Mouse (Mus musculus): ENCODE results near the gene Polrmt. TPM values are rescaled to one million over a fixed set of nuclear protein-coding genes. Genes with fewer than 3 reads are reported as not detected.

Gene Polrmt
- polyA plus RNA-seq, 1 experiment: 21.9 TPM

DNA sequence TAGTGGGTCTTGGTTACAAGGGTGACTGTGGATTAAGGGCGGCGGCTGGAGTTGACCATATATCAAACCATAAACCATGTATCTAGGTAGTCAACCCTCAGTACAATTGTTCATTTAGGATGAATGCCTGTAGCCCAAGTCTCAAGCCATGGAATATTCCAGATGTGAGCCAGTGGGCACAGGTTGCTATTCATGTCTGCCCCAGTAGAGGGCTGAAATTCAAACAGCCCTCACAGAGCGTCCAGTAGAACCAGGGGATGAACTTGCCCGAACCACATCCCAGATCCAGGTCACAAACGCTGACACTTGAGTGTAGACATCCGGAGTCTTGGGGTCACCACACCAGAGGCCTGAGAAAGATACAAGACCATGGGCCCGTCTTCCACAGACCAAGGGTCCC is 36.7 kb upstream of the Polrmt start:
- H3K4me3 ChIP-seq (ENCODE audit: low read depth, low read length): no peak overlapping the region
- no peaks in the 10 kb centered on the region for H3K27me3 ChIP-seq (ENCODE audit: control insufficient read depth, insufficient read depth, low read length, poor library complexity, severe bottlenecking)
- no peak overlapping the region for H3K27ac ChIP-seq (ENCODE audit: insufficient read depth, low read length)
- no peak for TF ChIP-seq EP300 (IDR thresholded peaks at IDR 0.05; ENCODE audit: insufficient read depth, low read depth, low read length)
- H3K36me3 ChIP-seq (ENCODE audit: control insufficient read depth, insufficient read depth, low read length, poor library complexity, severe bottlenecking): no peaks in the 10 kb centered on the region
- no peaks in the 10 kb centered on the region for H3K9me3 ChIP-seq (replicated peaks; ENCODE audit: control insufficient read depth, insufficient read depth, low read length, poor library complexity, severe bottlenecking)
- no peak overlapping the region for H3K9ac ChIP-seq (ENCODE audit: low read depth, poor library complexity, severe bottlenecking)
- no peaks in the 10 kb centered on the region for H3K4me1 ChIP-seq (ENCODE audit: control insufficient read depth, insufficient read depth, low read length)

DNA sequence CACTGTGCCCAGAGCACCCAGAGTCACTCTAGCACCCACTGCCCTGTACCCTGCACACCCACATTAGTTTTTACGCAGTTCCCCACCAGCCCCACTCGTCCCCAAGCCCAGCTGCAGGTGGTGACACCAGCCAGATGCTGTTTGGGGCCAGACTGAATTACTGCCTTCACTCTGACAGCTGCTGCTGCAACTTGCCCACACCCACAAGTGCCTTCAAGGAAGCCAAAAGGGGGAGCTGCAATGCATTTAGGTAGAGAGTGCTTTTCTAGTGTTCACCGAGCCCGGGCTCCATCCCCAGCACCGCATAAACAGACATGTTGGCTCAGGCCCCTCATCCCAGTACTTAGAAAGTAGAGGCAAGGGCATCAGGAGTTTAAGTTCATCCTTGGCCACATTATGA is 35.6 kb upstream of the Polrmt start:
- no peak overlapping the region for H3K27ac ChIP-seq (ENCODE audit: insufficient read depth, low read length)
- TF ChIP-seq POLR2A (IDR thresholded peaks at IDR 0.05; ENCODE audit: insufficient read depth, low read length) (no peak), EP300 (IDR thresholded peaks at IDR 0.05; ENCODE audit: insufficient read depth, low read depth, low read length) (no peak), CTCF (IDR thresholded peaks at IDR 0.05; ENCODE audit: low read depth, low read length) (no peak)
- H3K9me3 ChIP-seq (replicated peaks; ENCODE audit: control insufficient read depth, insufficient read depth, low read length, poor library complexity, severe bottlenecking): no peaks in the 10 kb centered on the region
- no peak overlapping the region for H3K4me3 ChIP-seq (ENCODE audit: low read depth, low read length)
- no peaks in the 10 kb centered on the region for H3K27me3 ChIP-seq (ENCODE audit: control insufficient read depth, insufficient read depth, low read length, poor library complexity, severe bottlenecking)
- H3K36me3 ChIP-seq (ENCODE audit: control insufficient read depth, insufficient read depth, low read length, poor library complexity, severe bottlenecking): no peaks in the 10 kb centered on the region
- no peaks in the 10 kb centered on the region for H3K4me1 ChIP-seq (ENCODE audit: control insufficient read depth, insufficient read depth, low read length)
- H3K9ac ChIP-seq (ENCODE audit: low read depth, poor library complexity, severe bottlenecking): no peak overlapping the region

DNA sequence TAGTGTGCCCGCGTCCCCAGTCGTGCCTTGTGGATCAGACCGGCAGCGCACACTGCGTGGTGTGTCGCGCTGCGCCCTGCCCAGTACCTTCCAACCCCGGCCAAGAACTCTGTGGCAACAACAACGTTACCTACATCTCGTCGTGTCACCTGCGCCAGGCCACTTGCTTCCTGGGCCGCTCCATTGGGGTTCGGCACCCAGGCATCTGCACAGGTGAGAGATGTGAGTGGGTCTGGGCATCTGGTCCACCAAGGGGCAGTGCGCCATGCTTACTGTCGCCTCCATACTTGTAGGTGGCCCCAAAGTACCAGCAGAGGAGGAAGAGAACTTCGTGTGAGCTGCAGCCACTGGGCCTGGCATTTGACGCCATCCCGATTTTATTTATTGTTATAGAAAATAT is 34.8 kb upstream of the Polrmt start:
- TF ChIP-seq EP300 (IDR thresholded peaks at IDR 0.05; ENCODE audit: insufficient read depth, low read depth, low read length) (no peak), CTCF (IDR thresholded peaks at IDR 0.05; ENCODE audit: low read depth, low read length) (no peak), POLR2A (IDR thresholded peaks at IDR 0.05; ENCODE audit: insufficient read depth, low read length) (no peak)
- Histone ChIP-seq H3K4me1 (ENCODE audit: control insufficient read depth, insufficient read depth, low read length) (no peaks in the 10 kb centered on the region), H3K36me3 (ENCODE audit: control insufficient read depth, insufficient read depth, low read length, poor library complexity, severe bottlenecking) (no peaks in the 10 kb centered on the region), H3K27ac (ENCODE audit: insufficient read depth, low read length) (no peak overlapping the region), H3K4me3 (ENCODE audit: low read depth, low read length) (peak overlapping the region; percentile 25), H3K9me3 (replicated peaks; ENCODE audit: control insufficient read depth, insufficient read depth, low read length, poor library complexity, severe bottlenecking) (no peaks in the 10 kb centered on the region), H3K27me3 (ENCODE audit: control insufficient read depth, insufficient read depth, low read length, poor library complexity, severe bottlenecking) (no peaks in the 10 kb centered on the region), H3K9ac (ENCODE audit: low read depth, poor library complexity, severe bottlenecking) (no peak overlapping the region)

DNA sequence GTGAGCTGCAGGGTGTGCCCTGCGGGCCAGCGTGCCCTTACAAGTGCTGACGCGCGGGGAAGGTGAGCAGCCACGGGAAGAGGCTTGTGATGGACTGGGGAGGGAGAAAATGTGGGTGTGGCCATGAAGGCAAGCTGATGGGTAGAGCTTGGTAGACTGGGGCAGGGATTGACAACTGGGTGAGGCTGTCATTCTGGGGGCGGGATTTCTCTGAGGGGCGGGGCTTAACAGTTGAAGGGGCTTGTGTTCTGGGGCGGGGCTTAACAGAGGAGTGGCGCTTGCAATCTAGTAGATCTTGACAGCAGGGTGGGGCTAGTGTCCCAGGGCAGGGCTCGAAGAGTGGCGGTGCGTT is 34.3 kb upstream of the Polrmt start:
- TF ChIP-seq CTCF (IDR thresholded peaks at IDR 0.05; ENCODE audit: low read depth, low read length) (no peak), POLR2A (IDR thresholded peaks at IDR 0.05; ENCODE audit: insufficient read depth, low read length) (no peak)
- Histone ChIP-seq H3K9me3 (replicated peaks; ENCODE audit: control insufficient read depth, insufficient read depth, low read length, poor library complexity, severe bottlenecking) (no peaks in the 10 kb centered on the region), H3K4me1 (ENCODE audit: control insufficient read depth, insufficient read depth, low read length) (no peaks in the 10 kb centered on the region), H3K9ac (ENCODE audit: low read depth, poor library complexity, severe bottlenecking) (no peak overlapping the region), H3K4me3 (ENCODE audit: low read depth, low read length) (peak overlapping the region; percentile 73), H3K27me3 (ENCODE audit: control insufficient read depth, insufficient read depth, low read length, poor library complexity, severe bottlenecking) (no peaks in the 10 kb centered on the region), H3K36me3 (ENCODE audit: control insufficient read depth, insufficient read depth, low read length, poor library complexity, severe bottlenecking) (no peaks in the 10 kb centered on the region), H3K27ac (ENCODE audit: insufficient read depth, low read length) (no peak overlapping the region)

DNA sequence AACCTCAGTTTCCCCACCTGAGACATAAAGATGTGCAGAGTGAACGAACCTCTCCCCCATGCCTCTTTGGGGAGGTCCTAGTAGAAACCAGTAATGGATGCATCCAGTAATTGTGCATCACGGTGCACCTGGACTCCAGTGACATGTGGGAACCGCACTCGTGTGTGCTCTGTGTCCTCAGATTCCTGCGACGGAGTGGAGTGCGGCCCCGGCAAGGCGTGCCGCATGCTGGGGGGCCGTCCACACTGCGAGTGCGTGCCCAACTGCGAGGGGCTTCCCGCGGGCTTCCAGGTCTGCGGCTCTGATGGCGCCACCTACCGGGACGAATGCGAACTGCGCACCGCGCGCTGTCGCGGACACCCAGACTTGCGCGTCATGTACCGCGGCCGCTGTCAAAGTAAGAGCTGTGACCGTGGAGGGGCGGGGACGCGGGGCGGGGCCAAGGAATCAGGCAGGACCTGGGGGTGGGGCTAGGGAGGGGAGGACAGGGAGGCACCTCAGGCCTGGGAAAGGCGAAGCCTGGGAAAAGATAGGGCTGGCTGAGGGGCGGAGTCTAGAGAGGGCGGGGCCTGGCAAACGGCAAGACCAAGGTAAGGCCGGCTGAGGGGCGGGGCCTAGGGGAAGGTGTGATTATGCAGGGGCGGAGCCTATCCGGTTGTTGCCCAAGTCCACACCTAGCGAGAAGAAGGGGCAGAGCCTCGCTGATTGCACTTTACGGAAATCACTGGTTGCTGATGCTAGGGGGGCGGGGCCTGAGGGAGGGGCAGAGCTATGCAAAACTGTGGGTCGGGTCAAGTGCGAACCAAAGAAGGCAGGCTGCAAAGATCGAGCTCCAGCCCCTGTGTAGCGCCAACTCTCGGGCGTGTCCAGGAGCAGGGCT is 33.6 kb upstream of the Polrmt start:
- H3K27ac ChIP-seq (ENCODE audit: insufficient read depth, low read length): no peak overlapping the region

DNA sequence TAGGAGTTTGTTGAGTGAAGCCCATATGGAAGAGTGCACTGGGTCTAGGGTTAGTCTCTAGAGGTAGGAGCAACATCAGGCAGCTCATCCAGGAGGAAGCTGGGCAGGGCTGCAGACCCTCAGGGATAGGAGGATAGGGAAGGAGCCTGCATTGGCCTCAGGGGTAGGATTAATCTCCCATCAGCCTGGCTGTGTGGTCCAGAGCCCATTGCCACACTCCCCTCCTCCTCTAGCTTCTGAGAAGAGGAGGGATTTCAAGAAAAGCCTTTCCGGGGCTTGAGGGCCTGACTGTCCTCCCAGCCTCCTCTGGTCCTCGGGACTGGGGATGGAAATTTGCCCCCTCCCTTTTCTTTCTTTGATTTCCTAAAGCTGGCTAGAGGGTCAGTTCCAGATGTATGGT is 32.8 kb upstream of the Polrmt start:
- H3K36me3 ChIP-seq (ENCODE audit: control insufficient read depth, insufficient read depth, low read length, poor library complexity, severe bottlenecking): no peaks in the 10 kb centered on the region
- TF ChIP-seq CTCF (IDR thresholded peaks at IDR 0.05; ENCODE audit: low read depth, low read length) (no peak), EP300 (IDR thresholded peaks at IDR 0.05; ENCODE audit: insufficient read depth, low read depth, low read length) (no peak), POLR2A (IDR thresholded peaks at IDR 0.05; ENCODE audit: insufficient read depth, low read length) (no peak)
- no peak overlapping the region for H3K27ac ChIP-seq (ENCODE audit: insufficient read depth, low read length)
- no peaks in the 10 kb centered on the region for H3K4me1 ChIP-seq (ENCODE audit: control insufficient read depth, insufficient read depth, low read length)
- H3K4me3 ChIP-seq (ENCODE audit: low read depth, low read length): no peak overlapping the region
- no peaks in the 10 kb centered on the region for H3K27me3 ChIP-seq (ENCODE audit: control insufficient read depth, insufficient read depth, low read length, poor library complexity, severe bottlenecking)
- no peak overlapping the region for H3K9ac ChIP-seq (ENCODE audit: low read depth, poor library complexity, severe bottlenecking)
- H3K9me3 ChIP-seq (replicated peaks; ENCODE audit: control insufficient read depth, insufficient read depth, low read length, poor library complexity, severe bottlenecking): no peaks in the 10 kb centered on the region

More for the DNA sequence above, 33.6 kb upstream of the Polrmt start:
- TF ChIP-seq EP300 (IDR thresholded peaks at IDR 0.05; ENCODE audit: insufficient read depth, low read depth, low read length) (peak; percentile 26; the same call in 1 of the 2 replicates), POLR2A (IDR thresholded peaks at IDR 0.05; ENCODE audit: insufficient read depth, low read length) (no peak), CTCF (IDR thresholded peaks at IDR 0.05; ENCODE audit: low read depth, low read length) (peak; percentile 79)
- Histone ChIP-seq H3K4me1 (ENCODE audit: control insufficient read depth, insufficient read depth, low read length) (no peaks in the 10 kb centered on the region), H3K4me3 (ENCODE audit: low read depth, low read length) (peak overlapping the region; percentile 73), H3K9me3 (replicated peaks; ENCODE audit: control insufficient read depth, insufficient read depth, low read length, poor library complexity, severe bottlenecking) (no peaks in the 10 kb centered on the region), H3K9ac (ENCODE audit: low read depth, poor library complexity, severe bottlenecking) (no peak overlapping the region), H3K27me3 (ENCODE audit: control insufficient read depth, insufficient read depth, low read length, poor library complexity, severe bottlenecking) (no peaks in the 10 kb centered on the region), H3K36me3 (ENCODE audit: control insufficient read depth, insufficient read depth, low read length, poor library complexity, severe bottlenecking) (no peaks in the 10 kb centered on the region)

All from ES-Bruce4 (cell line).